Mouse (Mus musculus): Measurements from ENCODE around the gene Ltb. TPM values are rescaled to one million over a fixed set of nuclear protein-coding genes. Genes with fewer than 3 reads are reported as not detected.

Gene Ltb
- total RNA-seq, 2 experiments from 2014 or later = 0.76 to 0.77 TPM

DNA sequence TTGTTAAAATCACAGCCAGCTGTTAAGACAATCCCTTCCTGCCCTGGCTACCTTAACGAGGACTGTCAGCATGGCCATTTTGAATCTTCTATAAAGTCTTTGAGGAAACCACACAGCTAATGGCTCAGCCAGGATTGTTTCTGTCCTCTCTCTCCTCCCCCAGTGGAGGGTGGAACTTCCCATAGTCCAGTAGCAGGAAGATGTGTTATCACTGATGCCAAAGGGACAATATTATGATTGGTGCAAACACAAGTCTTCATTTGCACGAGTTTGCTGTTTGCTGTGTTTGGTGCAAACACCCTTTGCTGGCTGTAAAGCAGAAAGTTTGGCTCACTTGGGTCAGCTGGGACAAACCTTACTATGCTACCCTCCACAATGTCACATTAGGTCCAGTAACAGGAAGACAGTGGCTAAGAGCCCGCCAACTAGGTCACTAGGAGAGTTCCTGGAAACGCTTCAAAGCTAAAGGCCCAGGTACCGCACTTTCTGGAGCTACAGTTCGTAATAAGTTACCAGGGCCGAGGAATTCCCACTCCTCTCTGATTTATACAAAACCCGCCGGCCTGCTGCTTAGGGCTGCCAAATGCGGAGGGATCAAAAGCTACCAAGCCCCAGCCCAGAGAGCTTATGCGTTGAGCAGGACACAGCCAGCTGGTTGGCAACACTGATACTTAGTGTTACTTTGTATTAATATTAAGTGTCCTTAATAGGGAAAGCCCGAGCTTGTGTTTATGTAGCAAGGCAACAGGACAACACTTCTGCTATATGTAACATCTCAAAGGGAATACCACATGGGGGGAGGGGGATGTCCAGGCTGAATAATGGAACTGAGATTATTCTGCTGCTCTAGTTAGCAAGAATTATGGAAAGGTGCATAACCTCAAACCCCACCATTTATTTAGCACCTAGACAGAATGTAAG, 46.4 kb downstream of the Ltb start:
- Histone ChIP-seq H3K27ac (peak overlapping the region; percentile 100), H3K4me3 (peak overlapping the region; percentile 95)
- no peak for TF ChIP-seq CTCF (conservative IDR thresholded peaks at IDR 0.05)
- DNase-seq (ENCODE audit: low spot score in 2 of 2) = no peak

DNA sequence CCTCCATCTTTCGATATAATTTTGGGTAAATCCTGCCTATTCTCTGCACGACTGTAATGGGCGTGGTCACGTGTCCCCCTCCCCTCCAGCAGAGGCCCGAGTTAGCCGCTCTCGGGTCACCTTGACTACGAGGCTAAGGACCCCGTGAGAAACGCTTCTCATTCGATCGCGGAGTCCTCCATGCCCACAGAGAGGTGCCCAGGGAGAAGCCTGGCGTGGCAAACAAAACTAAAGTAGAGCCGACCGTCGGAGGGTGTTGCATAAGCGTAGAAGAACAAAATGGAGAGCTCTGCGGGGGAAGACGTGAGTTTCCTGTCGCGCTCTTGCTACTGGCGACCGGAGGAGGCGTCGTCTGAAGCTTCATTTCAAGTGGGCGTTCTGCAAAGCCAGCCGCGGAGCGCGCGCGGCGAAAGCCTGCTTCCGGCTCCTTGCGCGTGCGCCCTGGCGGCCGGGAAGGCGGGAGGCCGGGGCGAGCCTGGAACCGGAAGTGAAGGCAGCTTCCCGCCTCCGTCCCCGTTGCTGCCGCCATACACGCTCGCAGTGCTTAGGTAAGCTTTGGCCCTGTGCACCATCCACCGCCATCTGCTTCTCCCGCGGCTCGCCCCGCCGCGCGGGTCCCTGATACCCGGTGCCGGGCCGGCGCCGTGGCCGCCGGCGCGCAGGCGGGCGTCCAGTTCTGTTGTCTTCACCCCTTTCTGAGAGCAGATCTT, 47.2 kb downstream of the Ltb start, which contains the start of gene Ddx39b:
Ddx39b (plus strand) TSS at position 442 of the 710 bp plus-strand sequence.
- TF ChIP-seq CTCF (conservative IDR thresholded peaks at IDR 0.05) = peak; percentile 46
- peak within 1 kb of the TSS; percentile 100 for H3K27ac ChIP-seq
- peak within 1 kb of the TSS; percentile 95 for H3K4me3 ChIP-seq
- peak; percentile 95 for DNase-seq (ENCODE audit: low spot score in 2 of 2)

DNA sequence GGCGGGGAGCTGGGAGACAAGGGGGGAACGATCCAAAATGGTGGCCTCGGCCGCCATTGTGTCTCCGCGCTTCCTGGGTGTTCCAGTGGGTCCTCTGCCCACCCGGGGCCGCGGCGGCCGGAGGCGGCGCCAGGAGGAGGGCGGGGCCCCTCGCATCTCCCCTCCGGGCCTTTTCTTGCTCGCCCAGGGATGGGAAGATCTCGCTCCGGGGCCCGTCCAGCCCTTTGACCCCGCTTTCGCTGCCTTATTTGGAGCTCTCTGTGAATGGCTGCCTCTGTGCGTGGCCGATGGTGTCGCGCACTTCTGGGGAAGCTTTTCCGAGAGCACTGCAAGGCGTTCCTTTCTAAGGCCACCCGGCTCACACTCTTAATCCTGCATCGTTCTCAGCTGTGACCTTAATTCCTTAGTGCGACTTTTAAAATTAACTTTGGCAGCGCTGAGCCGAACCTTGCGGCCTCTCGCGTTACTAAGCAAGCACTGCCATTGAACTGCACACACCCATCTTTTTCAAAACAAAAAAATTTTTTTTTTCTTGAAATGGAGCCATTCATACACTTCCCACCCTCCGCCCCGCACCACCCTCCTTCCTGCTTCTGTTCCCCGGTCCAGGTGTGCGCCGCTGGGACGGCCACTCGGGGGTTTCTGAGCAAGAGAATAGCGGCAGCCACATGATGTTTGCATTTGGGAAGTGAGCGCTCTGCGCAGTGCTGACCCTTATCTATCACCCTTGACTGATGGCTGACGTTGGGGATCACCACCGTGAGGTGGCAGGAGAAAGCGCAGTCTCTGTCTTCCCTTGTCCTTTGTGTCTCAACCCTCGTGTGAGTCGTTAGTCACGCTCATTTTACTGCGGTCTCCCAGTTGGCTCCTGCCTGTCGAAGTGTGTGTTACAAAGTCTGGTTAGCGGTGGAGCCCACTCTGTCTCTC, 48.0 kb downstream of the Ltb start:
- H3K27ac ChIP-seq = peak overlapping the region; percentile 100
- 0 out of 2 replicates have a peak, but pooled peaks have one; percentile 25 for TF ChIP-seq CTCF (conservative IDR thresholded peaks at IDR 0.05)
- peak overlapping the region; percentile 95 for H3K4me3 ChIP-seq
- DNase-seq (ENCODE audit: low spot score in 2 of 2) = peak; percentile 61 to 68

DNA sequence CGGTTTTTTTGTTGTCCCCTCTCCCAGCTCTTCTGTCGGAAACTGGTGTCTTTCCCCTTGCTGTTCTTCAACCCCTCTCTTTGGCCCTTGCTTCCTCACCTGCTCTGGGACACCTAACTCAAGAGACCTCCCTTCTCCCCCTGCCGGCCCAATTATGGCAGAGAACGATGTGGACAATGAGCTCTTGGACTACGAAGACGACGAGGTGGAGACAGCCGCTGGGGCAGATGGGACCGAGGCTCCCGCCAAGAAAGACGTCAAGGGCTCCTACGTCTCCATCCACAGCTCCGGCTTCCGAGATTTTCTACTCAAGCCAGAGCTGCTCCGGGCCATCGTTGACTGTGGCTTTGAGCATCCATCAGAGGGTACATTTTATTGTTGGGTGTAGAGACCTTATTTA, 48.8 kb downstream of the Ltb start:
- peak overlapping the region; percentile 95 for H3K4me3 ChIP-seq
- DNase-seq (ENCODE audit: low spot score in 2 of 2) = peak in 1 of 2 experiments; percentile 54
- peak overlapping the region; percentile 100 for H3K27ac ChIP-seq
- 0 out of 2 replicates have a peak, but pooled peaks have one; percentile 2 for TF ChIP-seq CTCF (conservative IDR thresholded peaks at IDR 0.05)

GRCm38 (mm10) chr17:35244999-35245398, 50.8 kb downstream of the Ltb start:
- TF ChIP-seq CTCF (conservative IDR thresholded peaks at IDR 0.05) = no peak
- Histone ChIP-seq H3K4me3 (no peak overlapping the region), H3K27ac (no peak overlapping the region)
- DNase-seq (ENCODE audit: low spot score in 2 of 2) = no peak

Small RNA genes lying within 50 kb of the gene (microRNA-seq; reads per million reads assigned to microRNA genes)
- 0 reads per million in 2 experiments for gene Mir6973a
- gene Mir6974 = 0 reads per million in 2 experiments
- 0.92 to 1.3 reads per million in 2 experiments for gene Mir6975

Other genes starting within 250 kb of the Ltb start
- gene Hspa1b, start 235.2 kb upstream of the Ltb start, total RNA-seq (2021) = 10 to 100 TPM; 21.4 to 24.7 TPM
- gene Gm20481, start 224.5 kb upstream of the Ltb start, total RNA-seq (2021) = not detected
- 10 to 100 TPM; 16.9 to 18.1 TPM for gene Hspa1a, start 222.3 kb upstream of the Ltb start, total RNA-seq (2021)
- gene Hspa1l, start 221.7 kb upstream of the Ltb start, total RNA-seq (2021) = under 1 TPM; 0.44 to 0.49 TPM
- 10 to 100 TPM; 15.9 to 21.8 TPM for gene Lsm2, start 212.6 kb upstream of the Ltb start, total RNA-seq (2021)
- 10 to 100 TPM; 48.2 to 55.1 TPM for gene Vars, start 193.5 kb upstream of the Ltb start, total RNA-seq (2021)
- under 1 TPM; 0.20 to 0.26 TPM for gene Vwa7, start 177.9 kb upstream of the Ltb start, total RNA-seq (2021)
- gene Sapcd1, start 166.4 kb upstream of the Ltb start, total RNA-seq (2021) = under 1 TPM in 1 of 2 experiments, not detected in 1; 0.67 TPM
- gene Msh5, start 147.7 kb upstream of the Ltb start, total RNA-seq (2021) = 1 to 10 TPM in 1 of 2 experiments, under 1 TPM in 1; 0.26 to 1.1 TPM
- gene Clic1, start 144.5 kb upstream of the Ltb start, total RNA-seq (2021) = 1 to 10 TPM; 9.2 to 9.6 TPM
- gene Ddah2, start 135.4 kb upstream of the Ltb start, total RNA-seq (2021) = 10 to 100 TPM; 13.7 to 15.8 TPM
- not detected for gene Ly6g6c, start 129.1 kb upstream of the Ltb start, total RNA-seq (2021)
- not detected for gene Mpig6b, start 128.3 kb upstream of the Ltb start, total RNA-seq (2021)
- 1 to 10 TPM; 2.5 to 3.5 TPM for gene Ly6g6e, start 117.5 kb upstream of the Ltb start, total RNA-seq (2021)
- gene Ly6g6d, start 116.4 kb upstream of the Ltb start, total RNA-seq (2021) = 1 to 10 TPM; 1.1 TPM
- gene Ly6g6f, start 108.8 kb upstream of the Ltb start, total RNA-seq (2021) = under 1 TPM in 1 of 2 experiments, not detected in 1; 0.52 TPM
- 100 to 1,000 TPM; 110 to 113 TPM for gene Abhd16a, start 105.2 kb upstream of the Ltb start, total RNA-seq (2021)
- not detected for gene Ly6g5c, start 86.2 kb upstream of the Ltb start, total RNA-seq (2021)
- under 1 TPM in 1 of 2 experiments, not detected in 1; 0.54 TPM for gene Ly6g5b, start 79.0 kb upstream of the Ltb start, total RNA-seq (2021)
- gene Gpank1, start 73.0 kb upstream of the Ltb start, total RNA-seq (2021) = 10 to 100 TPM; 15.0 to 15.9 TPM
- 100 to 1,000 TPM; 170 to 178 TPM for gene Csnk2b, start 72.4 kb upstream of the Ltb start, total RNA-seq (2021)
- 10 to 100 TPM; 25.2 to 29.3 TPM for gene D17H6S53E, start 68.1 kb upstream of the Ltb start, total RNA-seq (2021)
- gene Apom, start 62.4 kb upstream of the Ltb start, total RNA-seq (2021) = under 1 TPM; 0.37 to 0.49 TPM
- 100 to 1,000 TPM; 320 to 334 TPM for gene Bag6, start 59.3 kb upstream of the Ltb start, total RNA-seq (2021)
- gene Prrc2a, start 29.5 kb upstream of the Ltb start, total RNA-seq (2021) = 100 to 1,000 TPM; 339 to 370 TPM
- 10 to 100 TPM; 11.1 to 11.8 TPM for gene Aif1, start 18.4 kb upstream of the Ltb start, total RNA-seq (2021)
- 1 to 10 TPM; 6.2 to 8.6 TPM for gene Lst1, start 6.0 kb upstream of the Ltb start, total RNA-seq (2021)
- not detected for gene Tnf, start 7.6 kb downstream of the Ltb start, total RNA-seq (2021)
- gene Lta, start 10.9 kb downstream of the Ltb start, total RNA-seq (2021) = under 1 TPM; 0.54 to 0.59 TPM
- not detected for gene Gm16181, start 26.4 kb downstream of the Ltb start, total RNA-seq (2021)
- 100 to 1,000 TPM; 615 to 646 TPM for gene Atp6v1g2, start 39.2 kb downstream of the Ltb start, total RNA-seq (2021)
- 10 to 100 TPM; 13.3 to 15.1 TPM for gene Nfkbil1, start 41.4 kb downstream of the Ltb start, total RNA-seq (2021)
- gene Ddx39b, start 47.3 kb downstream of the Ltb start, total RNA-seq (2021) = 100 to 1,000 TPM; 230 to 239 TPM
- gene H2-D1, start 68.3 kb downstream of the Ltb start, total RNA-seq (2021) = 10 to 100 TPM; 15.7 to 21.2 TPM
- under 1 TPM; 0.13 to 0.47 TPM for gene H2-Q1, start 126.0 kb downstream of the Ltb start, total RNA-seq (2021)
- gene H2-Q2, start 147.8 kb downstream of the Ltb start, total RNA-seq (2021) = under 1 TPM in 1 of 2 experiments, not detected in 1; 0.38 TPM
- gene H2-Q4, start 185.2 kb downstream of the Ltb start, total RNA-seq (2021) = 1 to 10 TPM; 1.7 to 2.3 TPM
- gene H2-Q6, start 230.4 kb downstream of the Ltb start, total RNA-seq (2021) = not detected
- under 1 TPM; 0.69 to 0.79 TPM for gene H2-Q7, start 244.7 kb downstream of the Ltb start, total RNA-seq (2021)

All from layer of hippocampus, adult 2 months (tissue).